Mouse (Mus musculus) limb, embryonic 14.5 days (tissue): ENCODE measurements around the gene Nomo1. TPM values are rescaled to one million over a fixed set of nuclear protein-coding genes. Genes with fewer than 3 reads are reported as not detected.

Experiments used
- ATAC-seq: fragments of 200-750 bp; cut with Nextera tagmentation; 2 replicates; pipeline ENCODE4 v1.8.0; 2017; ENCODE audit warnings: low read depth, moderate number of reproducible peaks, moderate TSS enrichment; ENCODE audit not compliant: low FRiP score
- DNase-seq: peaks from one replicate; pipeline ENCODE4 v3.0.0-alpha.2; 2015; ENCODE audit warnings: low spot score
- H3K27ac ChIP-seq: fragments of 300-500 bp; sonication (generic); replicated peaks from 2 replicates; pipeline ENCODE4 v1.5.1; 2014; ENCODE audit warnings: low read depth, mild to moderate bottlenecking, low read length, moderate library complexity, mixed read lengths
- H3K27me3 ChIP-seq: fragments of 300-500 bp; sonication (generic); 2 replicates; pipeline ENCODE4 v1.6.1; 2014; ENCODE audit warnings: low read length, mixed read lengths; ENCODE audit not compliant: control insufficient read depth, insufficient read depth
- H3K36me3 ChIP-seq: fragments of 300-500 bp; sonication (generic); 2 replicates; pipeline ENCODE4 v1.6.1; 2014; ENCODE audit warnings: mild to moderate bottlenecking, low read length, moderate library complexity, mixed read lengths; ENCODE audit not compliant: control insufficient read depth, insufficient read depth
- H3K4me1 ChIP-seq: fragments of 300-500 bp; sonication (generic); 2 replicates; pipeline ENCODE4 v1.6.1; 2014; ENCODE audit warnings: antibody characterized with exemption, low read length, mixed read lengths; ENCODE audit not compliant: control insufficient read depth, insufficient read depth
- H3K4me2 ChIP-seq: fragments of 300-500 bp; sonication (generic); replicated peaks from 2 replicates; pipeline ENCODE4 v1.6.1; 2014; ENCODE audit warnings: low read depth, mild to moderate bottlenecking, low read length, moderate library complexity; ENCODE audit not compliant: severe bottlenecking
- H3K4me3 ChIP-seq: fragments of 300-500 bp; sonication (generic); replicated peaks from 2 replicates; pipeline ENCODE4 v1.5.1; 2014; ENCODE audit warnings: low read length
- H3K9ac ChIP-seq: fragments of 300-500 bp; sonication (generic); 2 replicates; pipeline ENCODE4 v1.6.1; 2014; ENCODE audit warnings: mild to moderate bottlenecking, low read depth, low read length, moderate library complexity; ENCODE audit not compliant: severe bottlenecking
- H3K9me3 ChIP-seq: fragments of 300-500 bp; sonication (generic); 2 replicates; pipeline ENCODE4 v1.6.1; 2016; ENCODE audit warnings: low read length; ENCODE audit not compliant: control insufficient read depth
- POLR2A ChIP-seq: fragments of 200-500 bp; IDR thresholded peaks from 2 replicates; pipeline ENCODE4 v1.8.0; 2012; ENCODE audit warnings: inconsistent platforms, mild to moderate bottlenecking, moderate library complexity, borderline replicate concordance; ENCODE audit not compliant: insufficient read depth, insufficient read length; ENCODE audit errors: extremely low read depth
- WGBS: fragments of 180-500 bp; shearing (Covaris S2); extraction: QIAGEN DNeasy Blood & Tissue Kit; methylation state at CpG from one replicate; pipeline ENCODE4 v1.1.7; 2014; 5-methylcytosine and 5-hydroxymethylcytosine counted together
- polyA plus RNA-seq, 2 experiments: library from polyadenylated mRNA; depleted of rRNA in 1 of 2; stranded (reverse) in 1 of 2; unstranded in 1 of 2; fragments of >200 nt; fragmentation: Nextera tagmentation in 1 of 2; extraction: Ambion mirVana in 1 of 2; gene quantifications; 2 replicates each; pipeline versions ENCODE4 v1.2.1 to v1.2.3; 2012 to 2014

Nomo1 gene
- polyA plus RNA-seq, 2 experiments = 21.2 to 39.5 TPM

DNA sequence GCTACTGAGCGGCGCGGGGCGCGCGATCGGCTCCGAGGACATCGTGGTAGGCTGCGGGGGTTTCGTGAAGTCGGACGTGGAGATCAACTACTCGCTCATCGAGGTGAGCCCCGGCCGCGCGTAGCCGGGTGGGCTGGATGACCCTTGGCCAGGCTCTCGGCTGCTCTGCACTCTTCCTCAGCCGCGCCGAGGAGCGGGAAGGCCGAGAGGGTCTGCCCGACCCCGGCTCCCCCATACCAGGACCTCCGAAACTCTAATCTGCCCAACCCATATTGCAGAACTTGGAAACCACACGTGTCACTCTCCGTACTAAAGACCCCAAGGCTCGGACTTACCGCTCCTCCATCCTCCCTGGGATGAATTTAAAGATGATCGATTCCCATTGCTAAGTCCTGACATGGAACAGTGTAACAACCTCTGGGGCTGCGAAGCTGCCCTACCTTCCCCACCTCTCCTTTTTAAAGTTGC lies 406 bp downstream of the Nomo1 start:
- no peak overlapping the region for H3K27ac ChIP-seq

DNA sequence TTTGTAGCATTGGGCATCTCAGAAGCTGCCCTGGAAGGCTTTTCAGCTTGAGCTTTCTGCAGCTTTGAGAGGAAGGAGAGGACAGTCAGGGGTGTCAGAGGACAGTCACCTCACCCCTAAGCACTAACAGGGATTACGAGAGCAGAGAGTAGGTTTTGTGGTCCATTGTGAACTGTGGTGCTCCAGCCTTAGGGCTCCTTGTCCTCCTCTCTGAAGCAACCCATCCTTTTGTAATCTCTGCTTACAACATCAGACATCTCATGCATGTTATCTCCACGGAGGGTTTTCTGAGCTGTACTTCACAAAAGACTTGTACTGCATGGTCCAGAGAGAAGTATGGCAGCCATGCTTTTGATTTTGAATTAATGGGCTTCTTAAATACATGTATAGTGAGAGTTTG lies 1.5 kb downstream of the Nomo1 start:
- peak overlapping the region; percentile 84 for H3K4me2 ChIP-seq
- no peak overlapping the region for H3K27ac ChIP-seq
- H3K9me3 ChIP-seq = no peaks in the 10 kb centered on the region
- no peak overlapping the region for H3K4me3 ChIP-seq
- DNase-seq = no peak
- no peak overlapping the region for H3K9ac ChIP-seq
- peaks cover 10% of the 10 kb centered on the region; the same call in 1 of the 2 replicates for H3K4me1 ChIP-seq
- peaks cover 16% of the 10 kb centered on the region; the same call in 1 of the 2 replicates for H3K36me3 ChIP-seq
- 91% methylated on average over 2 of the region's 2 CpGs for WGBS
- ATAC-seq = no peak
- H3K27me3 ChIP-seq = no peaks in the 10 kb centered on the region
- no peak for TF ChIP-seq POLR2A

More for the DNA sequence above, 406 bp downstream of the Nomo1 start:
- no peak for TF ChIP-seq POLR2A
- DNase-seq (no peak), ATAC-seq (no peak)
- Histone ChIP-seq H3K9me3 (no peaks in the 10 kb centered on the region), H3K4me2 (peak overlapping the region; percentile 84), H3K36me3 (peaks cover 9% of the 10 kb centered on the region; the same call in 1 of the 2 replicates), H3K4me1 (peaks cover 10% of the 10 kb centered on the region; the same call in 1 of the 2 replicates), H3K27me3 (no peaks in the 10 kb centered on the region), H3K4me3 (peak overlapping the region; percentile 90), H3K9ac (peak overlapping the region; percentile 77)
- 1% methylated on average over 28 of the region's 35 CpGs for WGBS

DNA sequence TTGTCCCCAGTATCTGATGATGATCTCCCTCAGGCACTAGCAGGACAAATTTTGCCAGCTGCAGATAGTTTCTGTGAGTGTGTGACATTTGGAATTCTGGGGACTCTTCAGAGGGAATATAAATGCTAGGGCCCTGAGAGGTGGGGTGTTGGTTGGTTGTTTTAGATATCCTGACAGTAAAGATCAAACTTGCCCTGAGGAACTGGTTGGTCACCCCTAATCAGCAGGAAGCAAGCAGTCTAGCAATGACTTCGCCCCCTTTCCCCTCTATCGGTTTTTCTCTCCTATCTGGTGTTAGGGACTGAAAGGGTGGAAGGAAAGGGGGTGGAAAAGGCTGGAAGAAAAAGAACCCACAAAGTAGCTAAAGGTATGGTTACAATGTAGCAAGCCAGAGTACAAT lies 2.0 kb downstream of the Nomo1 start:
- H3K9me3 ChIP-seq = no peaks in the 10 kb centered on the region
- DNase-seq = no peak
- peaks cover 19% of the 10 kb centered on the region for H3K36me3 ChIP-seq
- H3K4me1 ChIP-seq = peaks cover 10% of the 10 kb centered on the region; the same call in 1 of the 2 replicates
- H3K9ac ChIP-seq = no peak overlapping the region
- ATAC-seq = no peak
- H3K4me3 ChIP-seq = no peak overlapping the region
- H3K4me2 ChIP-seq = no peak overlapping the region
- no peak overlapping the region for H3K27ac ChIP-seq
- WGBS = 89% methylated on average over 2 of the region's 2 CpGs
- no peaks in the 10 kb centered on the region for H3K27me3 ChIP-seq
- TF ChIP-seq POLR2A = no peak

- TF ChIP-seq POLR2A = no peak
- ATAC-seq (no peak), DNase-seq (no peak)
- Histone ChIP-seq H3K4me1 (peaks cover 10% of the 10 kb centered on the region; the same call in 1 of the 2 replicates), H3K4me3 (no peak overlapping the region), H3K9me3 (no peaks in the 10 kb centered on the region), H3K36me3 (peaks cover 30% of the 10 kb centered on the region), H3K9ac (no peak overlapping the region), H3K27me3 (no peaks in the 10 kb centered on the region), H3K27ac (no peak overlapping the region), H3K4me2 (no peak overlapping the region)
- 87% methylated on average over 6 of the region's 6 CpGs for WGBS
Measured at GRCm38 (mm10) chr7:46037433-46037832, 3.9 kb downstream of the Nomo1 start.

- Histone ChIP-seq H3K4me3 (no peak overlapping the region), H3K36me3 (peaks cover 53% of the 10 kb centered on the region), H3K9me3 (no peaks in the 10 kb centered on the region), H3K27ac (no peak overlapping the region), H3K4me2 (no peak overlapping the region), H3K27me3 (no peaks in the 10 kb centered on the region), H3K4me1 (peaks cover 2% of the 10 kb centered on the region; the same call in 1 of the 2 replicates), H3K9ac (no peak overlapping the region)
- 66% methylated on average over 2 of the region's 2 CpGs for WGBS
- no peak for TF ChIP-seq POLR2A
- ATAC-seq = no peak
- no peak for DNase-seq
Measured at GRCm38 (mm10) chr7:46039873-46040272, 6.4 kb downstream of the Nomo1 start.
